Mouse (Mus musculus) brain, embryonic 14.5 days (tissue): ENCODE data around the gene Wdr95.

Experiments used
- CTCF ChIP-seq: fragments of 200-500 bp; IDR thresholded peaks from 2 replicates; pipeline ENCODE4 v1.5.1; 2012; ENCODE audit warnings: inconsistent platforms, mild to moderate bottlenecking, moderate library complexity, borderline replicate concordance; ENCODE audit not compliant: insufficient read depth, insufficient read length; ENCODE audit errors: extremely low read depth
- POLR2A ChIP-seq: fragments of 200-500 bp; IDR thresholded peaks from 2 replicates; pipeline ENCODE4 v1.6.1; 2012; ENCODE audit warnings: mild to moderate bottlenecking, inconsistent platforms, borderline replicate concordance; ENCODE audit not compliant: poor library complexity, insufficient read depth, insufficient read length, severe bottlenecking; ENCODE audit errors: extremely low read depth

DNA sequence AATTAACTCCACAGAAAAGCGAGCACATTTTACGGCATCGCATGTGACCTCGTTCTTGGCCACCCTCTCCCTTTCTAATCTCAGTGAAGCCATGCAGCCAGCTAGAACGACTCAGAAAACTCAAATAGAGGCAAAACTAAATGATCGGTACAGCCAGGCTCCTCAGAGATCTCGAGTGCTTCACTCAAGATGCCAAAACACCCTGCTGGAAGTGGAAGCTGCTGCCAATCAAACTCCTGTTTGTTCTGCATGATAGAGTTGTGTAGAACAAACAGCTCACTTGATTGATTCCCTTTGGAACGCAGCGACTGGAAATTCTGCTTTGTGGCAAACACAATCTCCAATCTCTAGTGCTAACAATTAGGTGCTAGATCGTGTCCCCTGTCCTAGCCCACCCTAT is 48.5 kb downstream of the Wdr95 start:
- TF ChIP-seq CTCF, result no peak
- TF ChIP-seq POLR2A, result no peak
